Mouse (Mus musculus) erythroid progenitor cell, adult 5-6 weeks (primary cell): ENCODE measurements around the gene Ptpn13. TPM values are rescaled to one million over a fixed set of nuclear protein-coding genes. Genes with fewer than 3 reads are reported as not detected.

Experiments used
- ATAC-seq: replicated peaks from 2 replicates; pipeline ENCODE4 v1.8.0; 2016; ENCODE audit warnings: moderate number of reproducible peaks, mild to moderate bottlenecking, moderate TSS enrichment, inconsistent platforms; ENCODE audit not compliant: poor library complexity, low FRiP score, severe bottlenecking
- total RNA-seq, 2 experiments: library from RNA; stranded (forward) in 1 of 2; stranded (reverse) in 1 of 2; fragments of 150-400 nt in 1 of 2; fragments of 186-747, 209-891 nt in 1 of 2; gene quantifications; 2 replicates each; pipeline versions ENCODE4 v1.2.3 to v1.2.4; 2015 to 2017; ENCODE audit warnings: low replicate concordance in 2 of 2

Ptpn13 gene
- total RNA-seq, 2 experiments from 2014 or later: 1.4 to 1.7 TPM

DNA sequence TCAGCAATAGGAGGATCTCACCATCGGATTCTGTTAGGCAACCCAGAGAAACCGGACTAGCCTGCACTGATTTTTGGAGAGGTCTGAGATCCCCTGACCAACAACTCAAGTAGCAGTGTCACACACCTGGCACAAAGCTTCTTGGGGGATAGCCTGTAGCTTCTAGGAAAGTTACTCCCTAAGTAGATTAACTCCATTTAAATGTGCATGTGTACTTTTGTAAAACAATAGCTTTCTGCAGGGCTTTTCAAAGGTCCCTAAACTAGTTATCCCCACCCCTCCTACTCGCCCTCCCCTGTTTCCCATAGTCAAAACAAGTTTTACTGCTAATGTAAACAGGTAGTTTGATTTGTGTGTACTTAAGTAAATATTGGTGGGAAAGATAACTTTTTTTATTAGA is 6.1 kb upstream of the Ptpn13 start:
- ATAC-seq: no peak

- ATAC-seq: no peak
Measured at GRCm38 (mm10) chr5:103420568-103420967, 4.4 kb upstream of the Ptpn13 start.

DNA sequence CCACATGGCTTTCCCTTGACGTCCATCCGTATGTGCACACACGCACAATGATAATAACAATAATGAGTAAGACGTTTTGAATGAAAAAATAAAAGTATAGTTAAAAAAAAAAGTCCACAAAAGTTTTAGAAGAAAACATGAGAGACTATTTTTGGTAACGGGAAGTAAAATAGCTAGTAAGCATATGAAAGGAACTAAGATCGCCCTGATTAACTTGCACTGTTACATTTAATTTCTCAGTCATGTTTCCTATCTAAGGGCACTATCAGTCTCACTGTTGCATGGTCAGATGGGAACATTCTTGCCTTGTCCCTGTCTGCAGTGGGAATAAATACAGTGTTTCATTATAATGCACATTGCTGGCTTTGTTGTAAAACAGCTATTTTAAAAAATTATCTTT is 2.4 kb upstream of the Ptpn13 start:
- no peak for ATAC-seq

GRCm38 (mm10) chr5:103423305-103423926 is 1.6 kb upstream of the Ptpn13 start:
- ATAC-seq: no peak

DNA sequence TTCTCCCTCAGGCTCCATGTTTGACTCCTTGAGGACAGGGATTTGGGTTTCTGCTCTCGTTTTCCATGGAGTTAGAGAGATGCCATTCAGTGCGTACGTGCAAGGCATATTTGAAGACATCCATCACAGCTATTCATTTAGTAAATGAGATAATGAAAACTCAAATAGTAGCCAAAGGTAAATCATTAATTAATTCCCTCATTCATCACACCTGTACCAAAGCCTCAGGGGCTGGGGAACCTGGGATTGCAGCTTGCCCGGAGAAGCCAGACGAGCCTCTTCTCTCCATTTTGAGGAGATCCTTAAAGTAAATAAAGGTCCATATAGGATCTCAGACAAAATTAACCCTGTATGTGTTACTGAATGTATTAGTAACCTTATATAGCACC is 1.1 kb upstream of the Ptpn13 start:
- ATAC-seq: no peak

DNA sequence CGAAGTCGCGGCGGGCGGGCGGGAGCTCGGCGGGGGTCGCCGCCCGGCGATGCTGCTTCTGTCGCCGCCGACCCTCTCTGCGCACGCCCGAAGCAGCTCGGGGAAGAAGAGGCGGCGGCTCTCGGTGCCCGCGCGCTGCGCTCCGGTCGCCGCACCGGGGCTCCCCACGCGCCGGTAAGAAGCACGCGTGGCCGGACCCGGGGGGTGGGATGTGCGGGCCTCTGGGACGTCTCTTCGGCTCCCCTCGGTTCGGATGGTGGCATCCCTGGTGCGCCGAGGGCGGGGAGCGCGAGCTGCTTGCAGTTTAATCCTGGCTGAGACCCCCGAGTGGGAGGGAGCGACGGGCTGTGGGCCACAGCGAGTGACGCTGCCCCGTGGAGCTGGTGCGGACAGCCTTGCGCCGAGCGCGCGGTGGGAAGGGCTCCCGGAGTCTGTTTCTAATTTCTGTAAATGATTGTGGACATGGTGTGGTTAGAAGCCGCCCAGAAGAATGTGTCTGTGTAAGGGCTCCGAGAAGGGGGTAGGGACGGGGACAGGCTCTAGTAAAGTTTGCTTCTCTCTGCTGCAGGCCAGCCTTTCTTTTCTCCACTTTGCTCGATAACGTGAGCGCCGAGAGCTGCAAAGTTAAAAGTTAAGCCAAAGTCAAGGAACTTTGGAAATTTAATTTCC is 505 bp downstream of the Ptpn13 start:
- ATAC-seq: no peak

- no peak for ATAC-seq
Measured at GRCm38 (mm10) chr5:103426250-103426649, 1.3 kb downstream of the Ptpn13 start.

DNA sequence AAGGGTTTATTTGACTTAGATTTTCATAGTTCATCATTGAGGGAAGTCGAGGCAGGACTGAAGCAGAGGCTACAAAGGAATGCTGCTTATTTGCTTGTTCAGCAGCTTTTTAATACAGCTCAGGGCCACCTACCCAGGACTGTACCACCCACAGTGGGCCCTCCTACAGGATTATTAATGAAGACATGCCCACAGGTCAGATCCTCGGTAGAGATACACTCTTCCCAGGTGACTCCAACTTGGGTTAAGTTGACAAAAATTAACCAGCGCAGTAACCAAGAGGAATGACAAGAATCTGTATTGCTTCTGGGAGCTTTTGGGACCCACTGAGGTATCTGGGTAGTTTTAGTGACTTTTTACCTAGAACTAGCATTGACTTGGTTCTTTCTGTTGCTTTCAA is 6.0 kb downstream of the Ptpn13 start:
- no peak for ATAC-seq

GRCm38 (mm10) chr5:103431479-103431878 is 6.5 kb downstream of the Ptpn13 start:
- no peak for ATAC-seq

- ATAC-seq: no peak
Measured at GRCm38 (mm10) chr5:103436039-103436944, 11.3 kb downstream of the Ptpn13 start.

- ATAC-seq: no peak
Measured at GRCm38 (mm10) chr5:103437714-103438113, 12.7 kb downstream of the Ptpn13 start.

DNA sequence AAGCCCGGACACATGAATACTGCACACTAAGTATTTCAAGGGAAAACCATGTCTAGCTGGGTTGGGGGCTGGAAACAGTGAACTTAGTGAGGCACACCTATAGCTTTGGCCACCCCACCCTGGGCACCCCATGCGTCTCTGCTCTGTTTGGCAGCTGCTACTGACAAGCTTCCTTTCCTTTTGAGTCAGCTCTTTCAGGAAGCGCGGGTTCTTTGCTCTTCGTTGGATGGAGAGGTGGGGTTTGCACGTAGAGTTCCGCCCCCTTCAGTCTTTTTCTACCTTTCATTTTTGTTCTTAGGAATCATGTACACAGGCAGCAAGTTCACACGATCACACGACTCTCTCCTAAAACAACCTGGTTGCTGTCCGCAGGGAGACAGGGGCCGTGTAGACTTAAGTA is 14.2 kb downstream of the Ptpn13 start:
- ATAC-seq: no peak

DNA sequence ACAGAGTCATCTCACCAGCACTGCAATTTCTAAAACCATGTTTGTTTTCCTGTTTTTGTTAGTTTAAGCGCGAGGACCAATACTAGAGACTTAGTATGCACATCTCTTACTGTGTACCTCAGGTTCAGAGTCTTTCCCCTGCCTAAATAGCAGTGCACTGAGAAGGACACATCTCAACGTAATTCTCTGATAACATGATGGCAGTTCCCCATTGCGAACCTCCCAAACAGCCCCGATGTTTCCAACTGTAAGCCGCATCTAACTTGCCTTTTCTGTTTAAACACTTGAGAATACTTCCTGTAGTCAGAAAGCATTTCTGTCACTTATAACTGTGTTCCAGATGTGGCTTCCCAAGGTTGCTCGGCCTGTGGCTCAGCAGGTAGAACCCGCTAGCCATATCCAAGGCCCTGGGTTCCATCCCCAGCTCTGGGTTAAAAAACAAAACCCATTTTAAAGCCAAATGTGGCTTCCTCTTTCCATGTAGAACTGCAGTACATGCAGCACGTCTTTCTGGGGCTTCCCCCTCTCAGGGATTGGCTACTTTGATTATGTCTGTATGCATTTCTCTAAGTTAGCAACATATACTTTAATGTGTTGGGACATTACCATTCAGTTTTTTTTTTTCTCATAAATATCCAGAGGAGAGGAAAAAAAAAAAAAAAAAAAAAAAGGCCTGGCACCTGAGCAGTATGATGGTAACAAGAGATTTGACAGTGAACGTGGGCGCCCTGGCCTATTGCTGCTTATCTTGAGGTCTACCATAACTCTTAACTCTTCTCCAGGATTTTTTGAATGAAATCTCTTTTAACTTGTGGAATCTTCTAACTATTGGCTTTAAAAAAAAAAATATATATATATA is 15.7 kb downstream of the Ptpn13 start:
- no peak for ATAC-seq

DNA sequence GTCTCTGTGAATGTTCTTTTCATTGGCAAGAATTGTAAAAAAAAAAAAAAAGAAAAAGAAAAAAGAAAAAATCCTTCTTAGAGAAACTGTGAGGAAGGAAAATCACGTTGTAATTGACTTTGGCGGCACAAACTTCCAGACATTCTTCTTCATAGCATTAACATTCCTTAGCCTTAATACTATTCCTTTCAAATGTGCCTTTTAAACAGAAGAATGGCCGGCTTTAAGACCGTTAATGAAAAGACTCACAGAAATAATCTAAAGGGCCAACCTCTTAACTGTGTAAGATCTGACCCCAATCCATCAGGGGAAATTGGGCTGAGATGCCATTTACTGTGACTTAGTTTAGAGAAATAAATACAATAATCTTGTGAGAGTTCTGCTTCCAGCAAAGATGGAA is 16.7 kb downstream of the Ptpn13 start:
- no peak for ATAC-seq

DNA sequence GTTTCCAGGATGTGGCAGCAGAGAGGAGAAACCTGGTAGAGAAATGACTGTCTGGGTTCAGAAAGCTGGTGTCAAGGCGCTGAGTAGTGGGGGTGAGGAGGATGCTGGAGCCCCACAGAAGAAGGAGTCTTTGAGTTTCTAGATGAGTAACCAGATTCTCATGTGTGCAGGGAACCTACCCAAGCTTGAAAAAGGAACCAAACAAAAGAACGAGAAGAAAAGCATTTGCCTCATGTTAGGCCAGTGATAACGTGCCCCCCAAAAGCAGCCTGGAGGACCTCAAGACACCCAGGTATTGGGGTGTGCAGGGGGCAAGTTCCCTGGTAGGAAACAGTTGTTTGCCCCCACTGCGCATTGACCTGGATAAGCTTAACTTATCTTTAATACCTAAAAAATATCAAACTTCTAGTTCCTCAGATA is 17.3 kb downstream of the Ptpn13 start:
- ATAC-seq: no peak

- ATAC-seq: no peak
Measured at GRCm38 (mm10) chr5:103442921-103443320, 17.9 kb downstream of the Ptpn13 start.

- no peak for ATAC-seq
Measured at GRCm38 (mm10) chr5:103445383-103445782, 20.4 kb downstream of the Ptpn13 start.

DNA sequence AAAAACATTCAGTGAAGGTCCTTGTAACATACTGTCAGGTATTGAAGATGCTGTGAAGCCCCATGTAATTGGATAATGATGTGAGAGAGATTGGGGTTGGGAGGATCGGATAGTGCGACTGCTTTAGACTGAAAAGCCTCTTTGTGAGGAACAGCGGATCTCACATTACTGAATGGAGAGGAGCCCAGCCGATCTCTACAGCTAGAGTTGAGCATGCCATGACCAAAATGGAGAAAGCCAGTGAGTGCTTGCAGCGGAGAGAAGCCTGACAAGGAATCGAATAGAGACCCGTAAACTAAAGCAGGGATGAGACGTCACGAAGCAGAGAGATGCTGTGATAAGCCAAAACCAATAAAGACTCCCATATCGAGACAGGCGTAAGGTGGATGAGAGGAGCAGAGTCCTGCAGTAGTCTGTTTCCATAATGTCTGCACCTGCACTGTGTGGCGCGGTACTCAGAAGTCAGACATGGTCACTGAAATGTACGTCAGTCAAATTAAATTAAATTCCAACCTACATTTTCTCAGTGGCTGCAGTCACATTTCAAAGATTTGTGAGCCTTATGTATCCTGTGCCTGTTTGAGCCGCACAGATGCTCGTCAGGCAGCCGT is 22.9 kb downstream of the Ptpn13 start:
- no peak for ATAC-seq

DNA sequence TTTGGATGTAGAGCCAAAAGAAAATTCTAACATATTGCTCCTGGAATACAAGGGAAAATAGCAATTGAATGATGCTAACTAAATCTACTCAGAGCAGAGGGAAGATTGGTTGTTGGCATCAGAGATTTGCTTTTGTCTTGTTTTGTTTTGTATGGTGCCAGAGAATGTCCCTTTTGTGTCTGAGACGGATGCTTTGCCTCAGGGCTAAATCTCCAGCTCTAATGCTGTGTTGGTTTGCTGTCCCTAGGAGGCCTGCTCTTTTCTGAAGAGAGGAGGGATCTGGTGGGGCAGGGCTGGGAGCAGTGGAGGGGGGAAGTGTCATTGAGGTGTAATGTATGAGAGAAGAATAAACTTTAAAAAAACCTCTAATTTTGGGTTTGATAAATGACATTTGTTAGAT is 23.5 kb downstream of the Ptpn13 start:
- no peak for ATAC-seq

GRCm38 (mm10) chr5:103450663-103451062 is 25.7 kb downstream of the Ptpn13 start:
- ATAC-seq: no peak
